Mouse (Mus musculus): ENCODE data around the gene Tomm70a. TPM values are rescaled to one million over a fixed set of nuclear protein-coding genes. Genes with fewer than 3 reads are reported as not detected.

Gene Tomm70a
- polyA plus RNA-seq, 1 experiment = 20.6 TPM

GRCm38 (mm10) chr16:57191214-57191613 is 69.7 kb downstream of the Tomm70a start:
- TF ChIP-seq MYOG (IDR thresholded peaks at IDR 0.05; ENCODE audit: control insufficient read depth in 1 of 3, insufficient read depth in 1 of 3, insufficient read length in 2 of 3, low read depth in 2 of 3) = no peak
- no peak for TF ChIP-seq E2F4 (IDR thresholded peaks at IDR 0.05; ENCODE audit: insufficient read depth)
- no peak for TF ChIP-seq USF1 (IDR thresholded peaks at IDR 0.05; ENCODE audit: low read depth)
- TF ChIP-seq POLR2AphosphoS2 (IDR thresholded peaks at IDR 0.05; ENCODE audit: insufficient read length, low read depth) = no peak
- no peak for TF ChIP-seq REST (IDR thresholded peaks at IDR 0.05; ENCODE audit: insufficient read depth, insufficient read length)
- TF ChIP-seq POLR2A (IDR thresholded peaks at IDR 0.05; ENCODE audit: insufficient read length, low read depth) = no peak
- TF ChIP-seq SRF (IDR thresholded peaks at IDR 0.05; ENCODE audit: control insufficient read depth, insufficient read length, low read depth) = no peak
- TF ChIP-seq CEBPB (IDR thresholded peaks at IDR 0.05; ENCODE audit: insufficient read depth, poor library complexity, severe bottlenecking) = no peak
- H3K36me3 ChIP-seq (ENCODE audit: control insufficient read depth, insufficient read depth) = peaks cover 27% of the 10 kb centered on the region

DNA sequence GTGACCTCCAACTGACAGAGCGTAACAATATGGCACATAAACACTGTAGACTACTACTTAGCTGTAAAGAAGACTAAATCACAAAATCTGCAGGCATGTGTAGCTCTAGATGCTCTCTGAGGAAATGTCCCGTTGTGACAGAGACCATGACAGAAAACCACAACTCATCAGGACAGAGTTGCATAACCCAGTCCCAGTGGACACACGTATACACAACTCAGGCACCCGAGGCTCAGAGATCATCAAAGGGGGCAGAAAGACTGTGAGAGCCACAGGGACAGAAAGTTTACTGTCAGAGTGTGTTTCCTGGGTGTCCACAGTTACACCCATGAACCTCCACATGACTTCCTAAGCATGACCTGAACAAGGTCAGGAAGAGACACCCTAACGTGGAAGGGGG is 75.1 kb downstream of the Tomm70a start:
- Histone ChIP-seq H3K4me3 (no peak overlapping the region), H3K4me2 (ENCODE audit: low read depth) (no peak overlapping the region), H3K36me3 (ENCODE audit: control insufficient read depth, insufficient read depth) (peaks cover 27% of the 10 kb centered on the region), H3ac (ENCODE audit: control insufficient read depth, insufficient read length) (no peak overlapping the region), H3K27me3 (ENCODE audit: control insufficient read depth, insufficient read depth, insufficient read length) (no peaks in the 10 kb centered on the region), H3K79me2 (ENCODE audit: control insufficient read depth, insufficient read depth) (no peaks in the 10 kb centered on the region)
- TF ChIP-seq REST (IDR thresholded peaks at IDR 0.05; ENCODE audit: insufficient read depth, insufficient read length) (no peak), TCF12 (IDR thresholded peaks at IDR 0.05; ENCODE audit: insufficient read depth, poor library complexity, severe bottlenecking) (no peak), POLR2AphosphoS2 (IDR thresholded peaks at IDR 0.05; ENCODE audit: insufficient read length, low read depth) (no peak)

More at GRCm38 (mm10) chr16:57191214-57191613, 69.7 kb downstream of the Tomm70a start:
- Histone ChIP-seq H3K79me2 (ENCODE audit: control insufficient read depth, insufficient read depth) (no peaks in the 10 kb centered on the region), H3K4me3 (no peak overlapping the region), H3K27me3 (ENCODE audit: control insufficient read depth, insufficient read depth, insufficient read length) (no peaks in the 10 kb centered on the region), H3K4me2 (ENCODE audit: low read depth) (no peak overlapping the region), H3ac (ENCODE audit: control insufficient read depth, insufficient read length) (no peak overlapping the region)

DNA sequence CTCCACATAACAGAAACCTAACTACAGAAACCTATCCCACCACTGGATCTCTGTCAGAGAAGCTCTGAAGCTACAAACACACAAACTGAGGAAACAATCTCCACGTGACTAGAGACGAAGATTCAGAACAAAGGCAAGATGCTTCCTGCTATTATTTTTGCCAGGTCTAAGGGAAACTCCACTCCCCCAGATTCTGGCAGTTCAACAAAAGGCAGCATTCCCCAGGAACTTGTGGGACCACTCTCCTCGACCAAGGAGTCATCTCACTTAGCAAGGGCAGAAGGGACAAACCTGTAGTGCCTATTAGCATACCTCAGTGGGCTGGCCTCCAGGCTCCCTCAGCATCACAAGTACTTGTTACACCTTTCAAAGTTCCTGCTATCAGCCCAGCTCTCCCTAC is 75.8 kb downstream of the Tomm70a start:
- H3K36me3 ChIP-seq (ENCODE audit: control insufficient read depth, insufficient read depth) = peaks cover 22% of the 10 kb centered on the region
- H3K4me3 ChIP-seq = no peak overlapping the region
- no peaks in the 10 kb centered on the region for H3K79me2 ChIP-seq (ENCODE audit: control insufficient read depth, insufficient read depth)
- no peak overlapping the region for H3K4me2 ChIP-seq (ENCODE audit: low read depth)
- no peaks in the 10 kb centered on the region for H3K27me3 ChIP-seq (ENCODE audit: control insufficient read depth, insufficient read depth, insufficient read length)
- no peak overlapping the region for H3ac ChIP-seq (ENCODE audit: control insufficient read depth, insufficient read length)
- TF ChIP-seq TCF12 (IDR thresholded peaks at IDR 0.05; ENCODE audit: insufficient read depth, poor library complexity, severe bottlenecking) (no peak), E2F4 (IDR thresholded peaks at IDR 0.05; ENCODE audit: insufficient read depth) (no peak), MYOD1 (IDR thresholded peaks at IDR 0.05; ENCODE audit: control insufficient read depth in 1 of 3, insufficient read length in 2 of 3, low read depth in 2 of 3) (no peak), POLR2A (IDR thresholded peaks at IDR 0.05; ENCODE audit: insufficient read length, low read depth) (no peak), CEBPB (IDR thresholded peaks at IDR 0.05; ENCODE audit: insufficient read depth, poor library complexity, severe bottlenecking) (no peak), MYOG (IDR thresholded peaks at IDR 0.05; ENCODE audit: control insufficient read depth in 1 of 3, insufficient read depth in 1 of 3, insufficient read length in 2 of 3, low read depth in 2 of 3) (no peak), SRF (IDR thresholded peaks at IDR 0.05; ENCODE audit: control insufficient read depth, insufficient read length, low read depth) (no peak)

Other genes with a start within 250 kb of the Tomm70a start
- gene Tmem45a, start 235.5 kb upstream of the Tomm70a start, polyA plus RNA-seq (2012; fragmentation: generic; extraction: Trizol) = 6.0 TPM
- gene Lnp1, start 193.6 kb upstream of the Tomm70a start, polyA plus RNA-seq (2012; fragmentation: generic; extraction: Trizol) = not detected
- not detected for gene Tmem45a2, start 50.3 kb upstream of the Tomm70a start, polyA plus RNA-seq (2012; fragmentation: generic; extraction: Trizol)
- gene Nit2, start 45.6 kb downstream of the Tomm70a start, polyA plus RNA-seq (2012; fragmentation: generic; extraction: Trizol) = 22.4 TPM
- 9.6 TPM for gene Tbc1d23, start 109.8 kb downstream of the Tomm70a start, polyA plus RNA-seq (2012; fragmentation: generic; extraction: Trizol)
- not detected for gene Tmem30c, start 171.2 kb downstream of the Tomm70a start, polyA plus RNA-seq (2012; fragmentation: generic; extraction: Trizol)
- gene Filip1l, start 231.4 kb downstream of the Tomm70a start, polyA plus RNA-seq (2012; fragmentation: generic; extraction: Trizol) = 12.1 TPM